Mouse (Mus musculus) cerebellum, adult 9-10 months (tissue): ENCODE data around the gene Rsrc1.
A peak's percentile ranks its signal among the peaks of the same experiment; 100 is the strongest.

Experiments
- DNase-seq: peaks from one replicate; pipeline ENCODE4 v3.0.0; 2022

Gene Rsrc1

GRCm38 (mm10) chr3:66981101-66981661 lies at the start of gene Rsrc1:
Gene Rsrc1 (plus strand): TSS chr3:66981390.
- DNase-seq = peak; percentile 11

GRCm38 (mm10) chr3:66939675-66940074 lies 41.5 kb upstream of the Rsrc1 start:
- no peak for DNase-seq

GRCm38 (mm10) chr3:66955126-66955525 lies 26.1 kb upstream of the Rsrc1 start:
- DNase-seq = no peak

- no peak for DNase-seq
Measured at GRCm38 (mm10) chr3:66959972-66960371, 21.2 kb upstream of the Rsrc1 start.

- no peak for DNase-seq
Measured at GRCm38 (mm10) chr3:66964884-66965283, 16.3 kb upstream of the Rsrc1 start.

GRCm38 (mm10) chr3:66967508-66967907 lies 13.7 kb upstream of the Rsrc1 start:
- no peak for DNase-seq

- no peak for DNase-seq
Measured at GRCm38 (mm10) chr3:66970261-66970660, 10.9 kb upstream of the Rsrc1 start.

- no peak for DNase-seq
Measured at GRCm38 (mm10) chr3:66970661-66971331, 10.4 kb upstream of the Rsrc1 start.

- DNase-seq = peak; percentile 9
Measured at GRCm38 (mm10) chr3:66972191-66972950, 8.8 kb upstream of the Rsrc1 start.

- peak; percentile 11 for DNase-seq
Measured at GRCm38 (mm10) chr3:66973391-66973943, 7.7 kb upstream of the Rsrc1 start.

GRCm38 (mm10) chr3:66974501-66974900 lies 6.7 kb upstream of the Rsrc1 start:
- DNase-seq = no peak

- DNase-seq = no peak
Measured at GRCm38 (mm10) chr3:66976889-66977615, 4.1 kb upstream of the Rsrc1 start.

GRCm38 (mm10) chr3:66977811-66978456 lies 3.3 kb upstream of the Rsrc1 start:
- no peak for DNase-seq

- peak; percentile 18 for DNase-seq
Measured at GRCm38 (mm10) chr3:66978457-66979381, 2.5 kb upstream of the Rsrc1 start.

GRCm38 (mm10) chr3:66979491-66979890 lies 1.7 kb upstream of the Rsrc1 start:
- DNase-seq = peak; percentile 13

- DNase-seq = peak; percentile 9
Measured at GRCm38 (mm10) chr3:66980111-66980975, 847 bp upstream of the Rsrc1 start.

GRCm38 (mm10) chr3:66981706-66982105 lies 516 bp downstream of the Rsrc1 start, which contains the start of gene Shox2:
Gene Shox2 (minus strand): TSS chr3:66981771.
- DNase-seq = peak; percentile 8

- DNase-seq = peak; percentile 27
Measured at GRCm38 (mm10) chr3:66982181-66982911, 1.2 kb downstream of the Rsrc1 start.

- no peak for DNase-seq
Measured at GRCm38 (mm10) chr3:66983481-66983880, 2.3 kb downstream of the Rsrc1 start.
